In genomic region chr14:118510216-118510615, GRCm38 (mm10) we compare ENCODE assay signal across 27 mouse cellular contexts.
A peak's percentile ranks its signal among the peaks of the same experiment; 100 is the strongest.
DNase-seq lines count a peak whose midpoint lies in the region; ATAC-seq and TF ChIP-seq lines count a peak whose summit lies in the region.
"Had no signal": no experiment of that assay in that cellular context is flagged by ENCODE, and none has a peak within 500 bp of the region (broad histone marks: within the 10 kb centered on the region; RNA-seq: fewer than 3 reads in every experiment).

No protein-coding gene starts in this region.

- no peaks in the 10 kb centered on the region for H3K36me3 ChIP-seq in embryonic facial prominence, embryonic 14.5 days (ENCODE audit: control insufficient read depth, insufficient read depth, low read length)
- no peaks in the 10 kb centered on the region for H3K36me3 ChIP-seq in kidney, adult 2 months (ENCODE audit: control insufficient read depth, insufficient read depth, low read length)
- H3K36me3 ChIP-seq: embryonic facial prominence, embryonic 15.5 days; heart, embryonic 15.5 days; hindbrain, embryonic 13.5 days; limb, embryonic 15.5 days; neural tube, embryonic 12.5 days had no signal

- WGBS in embryonic facial prominence, embryonic 14.5 days: 51% methylated on average over 5 of the region's 5 CpGs
- 96% methylated on average over 5 of the region's 5 CpGs for WGBS in kidney, adult 2 months

- no peaks in the 10 kb centered on the region; the same call in 1 of the 2 replicates for H3K27me3 ChIP-seq in embryonic facial prominence, embryonic 14.5 days (replicated peaks; ENCODE audit: control insufficient read depth, insufficient read depth, low read length)
- H3K27me3 ChIP-seq in kidney, adult 2 months (replicated peaks; ENCODE audit: control insufficient read depth, insufficient read depth, low read length): no peaks in the 10 kb centered on the region
- H3K27me3 ChIP-seq: embryonic facial prominence, embryonic 15.5 days; heart, embryonic 15.5 days; hindbrain, embryonic 13.5 days; neural tube, embryonic 12.5 days had no signal

- no peak overlapping the region for H3K9ac ChIP-seq in embryonic facial prominence, embryonic 14.5 days (ENCODE audit: low read depth, low read length)
- H3K9ac ChIP-seq: embryonic facial prominence, embryonic 15.5 days; heart, embryonic 15.5 days; hindbrain, embryonic 13.5 days; limb, embryonic 15.5 days; liver, embryonic 14.5 days; lung, embryonic 14.5 days; neural tube, embryonic 12.5 days had no signal

- no peak overlapping the region for H3K4me3 ChIP-seq in embryonic facial prominence, embryonic 14.5 days (ENCODE audit: low read depth, low read length)
- no peak overlapping the region for H3K4me3 ChIP-seq in kidney, adult 2 months (ENCODE audit: insufficient read depth, low read depth, low read length)
- H3K4me3 ChIP-seq: embryonic facial prominence, embryonic 15.5 days; heart, adult 2 months; heart, embryonic 15.5 days; hindbrain, embryonic 13.5 days; layer of hippocampus, adult 2 months; limb, embryonic 15.5 days; neural tube, embryonic 12.5 days had no signal

- no peak for TF ChIP-seq CTCF in kidney, adult 2 months (conservative IDR thresholded peaks at IDR 0.05; ENCODE audit: insufficient read depth, insufficient read length, low read depth, low read length)

- no peak overlapping the region for H3K27ac ChIP-seq in embryonic facial prominence, embryonic 14.5 days (replicated peaks; ENCODE audit: low read depth, low read length)
- H3K27ac ChIP-seq in kidney, adult 2 months (ENCODE audit: insufficient read depth, low read depth, low read length): no peak overlapping the region
- H3K27ac ChIP-seq: embryonic facial prominence, embryonic 15.5 days; heart, adult 2 months; heart, embryonic 15.5 days; hindbrain, embryonic 13.5 days; layer of hippocampus, adult 2 months; limb, embryonic 15.5 days; liver, embryonic 14.5 days; neural tube, embryonic 12.5 days had no signal

- H3K4me2 ChIP-seq in embryonic facial prominence, embryonic 14.5 days (ENCODE audit: low read depth, low read length): no peak overlapping the region
- H3K4me2 ChIP-seq: embryonic facial prominence, embryonic 15.5 days; heart, embryonic 15.5 days; hindbrain, embryonic 13.5 days; limb, embryonic 15.5 days; lung, embryonic 14.5 days; neural tube, embryonic 12.5 days had no signal

- H3K4me1 ChIP-seq in embryonic facial prominence, embryonic 14.5 days (ENCODE audit: control insufficient read depth, insufficient read depth, low read length): peaks cover 11% of the 10 kb centered on the region
- no peaks in the 10 kb centered on the region for H3K4me1 ChIP-seq in kidney, adult 2 months (ENCODE audit: control insufficient read depth, insufficient read depth, low read length)

- no peaks in the 10 kb centered on the region for H3K9me3 ChIP-seq in embryonic facial prominence, embryonic 14.5 days (ENCODE audit: control insufficient read depth, low read length)
- H3K9me3 ChIP-seq: embryonic facial prominence, embryonic 15.5 days; heart, embryonic 15.5 days; hindbrain, embryonic 13.5 days; limb, embryonic 15.5 days; neural tube, embryonic 12.5 days had no signal

- ATAC-seq in embryonic facial prominence, embryonic 14.5 days (ENCODE audit: low read depth): peak; percentile 26; the same call in 1 of the 2 replicates
- ATAC-seq in erythroid progenitor cell, adult 5-6 weeks (replicated peaks; ENCODE audit: low FRiP score, poor library complexity, severe bottlenecking): no peak
- ATAC-seq: inflammation-experienced regulatory T-cells, adult 6 months had no signal

- DNase-seq in layer of hippocampus, postnatal 10 days (ENCODE audit: low spot score in 2 of 2): peak; percentile 9 to 16
- no peak for DNase-seq in layer of hippocampus, postnatal 25 days (ENCODE audit: extremely low spot score in 1 of 2, low spot score in 1 of 2)
- DNase-seq in embryonic facial prominence, embryonic 14.5 days (ENCODE audit: low spot score): peak; percentile 33
- peak; percentile 67 for DNase-seq in forelimb bud, embryonic 11.5 days (ENCODE audit: low read depth, low spot score)
- DNase-seq in retina, embryonic 14.5 days (ENCODE audit: low spot score): peak; percentile 58
- DNase-seq in kidney, adult 2 months: no peak
- DNase-seq: adrenal gland, adult 2 months; cerebellum, adult 18-20 months; cerebellum, postnatal 25 days; gastrocnemius, postnatal 25 days; heart, adult 2 months; heart, postnatal 36 days; kidney, adult 8-10 months; kidney, postnatal 10 days; lung, embryonic 14.5 days; midbrain, embryonic 14.5 days; thymus, adult 18-20 months; thymus, postnatal 4 days had no signal

- TF ChIP-seq POLR2A in kidney, adult 2 months (IDR thresholded peaks at IDR 0.05; ENCODE audit: low read depth, low read length): no peak

Comparison
In these comparisons a context has a peak if more than half of its experiments do, and no peak if none do; other contexts are left out.
1. DNase-seq: peak in layer of hippocampus, postnatal 10 days (2 of 2), embryonic facial prominence, embryonic 14.5 days (single experiment), forelimb bud, embryonic 11.5 days (single experiment) and retina, embryonic 14.5 days (single experiment); none in layer of hippocampus, postnatal 25 days (0 of 2) and kidney, adult 2 months (single experiment).